Mouse (Mus musculus) CD4-positive, CD25-positive, alpha-beta regulatory T cell, adult 4 months (primary cell): ENCODE results near the gene Trim28. TPM values are rescaled to one million over a fixed set of nuclear protein-coding genes. Genes with fewer than 3 reads are reported as not detected.

Experiments used
- polyA plus RNA-seq, 2 experiments: library from polyadenylated mRNA; unstranded; fragments of 100-300 nt; shearing (Covaris generic); gene quantifications; one replicate each; pipeline ENCODE4 v1.2.1; 2017

The Trim28 gene
- polyA plus RNA-seq, 2 experiments from 2014 or later = 37.1 to 75.2 TPM

Other genes with a start within 250 kb of the Trim28 start
- 1 to 10 TPM in 1 of 2 experiments, under 1 TPM in 1; 0.42 to 1.4 TPM for gene Zscan18, start 195.5 kb upstream of the Trim28 start, polyA plus RNA-seq
- 10 to 100 TPM; 20.0 to 22.4 TPM for gene Zfp329, start 180.3 kb upstream of the Trim28 start, polyA plus RNA-seq
- 100 to 1,000 TPM in 1 of 2 experiments, 10 to 100 TPM in 1; 91.9 to 118 TPM for gene Zfp110, start 164.4 kb upstream of the Trim28 start, polyA plus RNA-seq
- gene Zfp128, start 117.9 kb upstream of the Trim28 start, polyA plus RNA-seq = 1 to 10 TPM; 1.0 to 1.7 TPM
- gene Zscan22, start 101.3 kb upstream of the Trim28 start, polyA plus RNA-seq = 10 to 100 TPM in 1 of 2 experiments, 1 to 10 TPM in 1; 8.2 to 15.0 TPM
- gene Rps5, start 76.8 kb upstream of the Trim28 start, polyA plus RNA-seq = 1,000 to 10,000 TPM; 2,766 to 2,852 TPM
- not detected for gene Rnf225, start 71.7 kb upstream of the Trim28 start, polyA plus RNA-seq
- gene Zfp324, start 33.3 kb upstream of the Trim28 start, polyA plus RNA-seq = 1 to 10 TPM; 2.2 to 2.7 TPM
- gene Zfp446, start 21.3 kb upstream of the Trim28 start, polyA plus RNA-seq = 1 to 10 TPM; 3.8 to 5.7 TPM
- under 1 TPM in 1 of 2 experiments, not detected in 1; 0.54 TPM for gene Slc27a5, start 922 bp upstream of the Trim28 start, polyA plus RNA-seq
- 1 to 10 TPM; 5.6 to 7.4 TPM for gene Zbtb45, start 10.9 kb downstream of the Trim28 start, polyA plus RNA-seq
- 100 to 1,000 TPM; 259 to 278 TPM for gene Chmp2a, start 35.7 kb downstream of the Trim28 start, polyA plus RNA-seq
- gene Ube2m, start 39.2 kb downstream of the Trim28 start, polyA plus RNA-seq = 10 to 100 TPM in 1 of 2 experiments, 1 to 10 TPM in 1; 7.9 to 14.3 TPM
- under 1 TPM; 0.35 to 0.84 TPM for gene Mzf1, start 55.6 kb downstream of the Trim28 start, polyA plus RNA-seq
- gene Vmn1r85, start 96.1 kb downstream of the Trim28 start, polyA plus RNA-seq = not detected
- gene Vmn1r86, start 120.8 kb downstream of the Trim28 start, polyA plus RNA-seq = under 1 TPM in 1 of 2 experiments, not detected in 1; 0.05 TPM
- not detected for gene Vmn1r87, start 141.0 kb downstream of the Trim28 start, polyA plus RNA-seq
- gene Vmn1r88, start 160.5 kb downstream of the Trim28 start, polyA plus RNA-seq = under 1 TPM in 1 of 2 experiments, not detected in 1; 0.08 TPM
- not detected for gene Vmn1r89, start 213.9 kb downstream of the Trim28 start, polyA plus RNA-seq